Mouse (Mus musculus): ENCODE measurements around the gene Vpreb3. TPM values are rescaled to one million over a fixed set of nuclear protein-coding genes. Genes with fewer than 3 reads are reported as not detected.

Vpreb3 gene
- polyA plus RNA-seq, 1 experiment from 2014 or later, result 61.6 TPM

- Histone ChIP-seq H3K27me3 (ENCODE audit: insufficient read depth, low read length) (no peaks in the 10 kb centered on the region), H3K9me3 (ENCODE audit: low read length) (no peaks in the 10 kb centered on the region), H3K27ac (ENCODE audit: low read depth) (no peak overlapping the region), H3K4me2 (ENCODE audit: low read depth, low read length) (no peak overlapping the region), H3K36me3 (replicated peaks; ENCODE audit: insufficient read depth, low read length) (no peaks in the 10 kb centered on the region), H3K4me3 (ENCODE audit: low read depth, low read length) (no peak overlapping the region), H3K4me1 (ENCODE audit: insufficient read depth) (no peaks in the 10 kb centered on the region), H3K9ac (replicated peaks) (no peak overlapping the region)
- no peak for ATAC-seq
- WGBS (ENCODE audit: insufficient replicate concordance), result 85% methylated on average over 11 of the region's 11 CpGs
- DNase-seq, result no peak
- TF ChIP-seq EP300 (IDR thresholded peaks at IDR 0.05; ENCODE audit: low read depth) (no peak), CTCF (IDR thresholded peaks at IDR 0.05; ENCODE audit: low read depth) (no peak)
Measured at GRCm38 (mm10) chr10:75995463-75995862, 52.6 kb downstream of the Vpreb3 start.

GRCm38 (mm10) chr10:75996315-75996714 is 53.5 kb downstream of the Vpreb3 start:
- WGBS (ENCODE audit: insufficient replicate concordance), result 50% methylated on average over 3 of the region's 3 CpGs
- Histone ChIP-seq H3K4me2 (ENCODE audit: low read depth, low read length) (no peak overlapping the region), H3K9me3 (ENCODE audit: low read length) (no peaks in the 10 kb centered on the region), H3K36me3 (replicated peaks; ENCODE audit: insufficient read depth, low read length) (no peaks in the 10 kb centered on the region), H3K4me1 (ENCODE audit: insufficient read depth) (no peaks in the 10 kb centered on the region), H3K27ac (ENCODE audit: low read depth) (no peak overlapping the region), H3K9ac (replicated peaks) (no peak overlapping the region), H3K4me3 (ENCODE audit: low read depth, low read length) (no peak overlapping the region), H3K27me3 (ENCODE audit: insufficient read depth, low read length) (no peaks in the 10 kb centered on the region)
- DNase-seq (no peak), ATAC-seq (no peak)
- TF ChIP-seq CTCF (IDR thresholded peaks at IDR 0.05; ENCODE audit: low read depth) (no peak), EP300 (IDR thresholded peaks at IDR 0.05; ENCODE audit: low read depth) (no peak)

Other genes starting within 250 kb of the Vpreb3 start
- 8.2 and 9.1 TPM in 2 replicates for gene Cabin1, start 178.7 kb upstream of the Vpreb3 start, polyA plus RNA-seq (2015; fragmentation: Nextera tagmentation; extraction: Ambion mirVana)
- 739 and 838 TPM in 2 replicates for gene Ddt, start 169.6 kb upstream of the Vpreb3 start, polyA plus RNA-seq (2015; fragmentation: Nextera tagmentation; extraction: Ambion mirVana)
- gene Gm20441, start 162.1 kb upstream of the Vpreb3 start, polyA plus RNA-seq (2015; fragmentation: Nextera tagmentation; extraction: Ambion mirVana), result 0.24 TPM in 1 of 2 replicates, not detected in the other
- 32.6 and 39.3 TPM in 2 replicates for gene Gstt3, start 161.6 kb upstream of the Vpreb3 start, polyA plus RNA-seq (2015; fragmentation: Nextera tagmentation; extraction: Ambion mirVana)
- gene Gstt1, start 144.5 kb upstream of the Vpreb3 start, polyA plus RNA-seq (2015; fragmentation: Nextera tagmentation; extraction: Ambion mirVana), result 77.5 and 78.5 TPM in 2 replicates
- gene Gstt4, start 120.5 kb upstream of the Vpreb3 start, polyA plus RNA-seq (2015; fragmentation: Nextera tagmentation; extraction: Ambion mirVana), result not detected in 2 replicates
- 148 and 175 TPM in 2 replicates for gene Gstt2, start 105.6 kb upstream of the Vpreb3 start, polyA plus RNA-seq (2015; fragmentation: Nextera tagmentation; extraction: Ambion mirVana)
- gene Mif, start 82.8 kb upstream of the Vpreb3 start, polyA plus RNA-seq (2015; fragmentation: Nextera tagmentation; extraction: Ambion mirVana), result 1,043 and 1,160 TPM in 2 replicates
- gene Derl3, start 49.6 kb upstream of the Vpreb3 start, polyA plus RNA-seq (2015; fragmentation: Nextera tagmentation; extraction: Ambion mirVana), result 0.52 and 0.95 TPM in 2 replicates
- 35.5 and 36.0 TPM in 2 replicates for gene Smarcb1, start 21.4 kb upstream of the Vpreb3 start, polyA plus RNA-seq (2015; fragmentation: Nextera tagmentation; extraction: Ambion mirVana)
- 1,168 and 1,173 TPM in 2 replicates for gene Chchd10, start 9.9 kb upstream of the Vpreb3 start, polyA plus RNA-seq (2015; fragmentation: Nextera tagmentation; extraction: Ambion mirVana)
- 2.8 and 3.6 TPM in 2 replicates for gene Mmp11, start 6.6 kb upstream of the Vpreb3 start, polyA plus RNA-seq (2015; fragmentation: Nextera tagmentation; extraction: Ambion mirVana)
- gene Gm867, start 2.4 kb upstream of the Vpreb3 start, polyA plus RNA-seq (2015; fragmentation: Nextera tagmentation; extraction: Ambion mirVana), result 6.9 and 8.6 TPM in 2 replicates
- 0.04 and 0.06 TPM in 2 replicates for gene Gm5134, start 11.5 kb downstream of the Vpreb3 start, polyA plus RNA-seq (2015; fragmentation: Nextera tagmentation; extraction: Ambion mirVana)
- 7.3 and 8.3 TPM in 2 replicates for gene Zfp280b, start 89.6 kb downstream of the Vpreb3 start, polyA plus RNA-seq (2015; fragmentation: Nextera tagmentation; extraction: Ambion mirVana)
- not detected in 2 replicates for gene Slc5a4b, start 167.9 kb downstream of the Vpreb3 start, polyA plus RNA-seq (2015; fragmentation: Nextera tagmentation; extraction: Ambion mirVana)
- gene Slc5a4a, start 204.4 kb downstream of the Vpreb3 start, polyA plus RNA-seq (2015; fragmentation: Nextera tagmentation; extraction: Ambion mirVana), result not detected in 2 replicates

Measured in liver, postnatal 0 days (tissue).